Mouse (Mus musculus): ENCODE results near the gene Akap1. TPM values are rescaled to one million over a fixed set of nuclear protein-coding genes. Genes with fewer than 3 reads are reported as not detected.

Gene Akap1
- polyA plus RNA-seq, 1 experiment from 2014 or later, result 23.9 TPM

DNA sequence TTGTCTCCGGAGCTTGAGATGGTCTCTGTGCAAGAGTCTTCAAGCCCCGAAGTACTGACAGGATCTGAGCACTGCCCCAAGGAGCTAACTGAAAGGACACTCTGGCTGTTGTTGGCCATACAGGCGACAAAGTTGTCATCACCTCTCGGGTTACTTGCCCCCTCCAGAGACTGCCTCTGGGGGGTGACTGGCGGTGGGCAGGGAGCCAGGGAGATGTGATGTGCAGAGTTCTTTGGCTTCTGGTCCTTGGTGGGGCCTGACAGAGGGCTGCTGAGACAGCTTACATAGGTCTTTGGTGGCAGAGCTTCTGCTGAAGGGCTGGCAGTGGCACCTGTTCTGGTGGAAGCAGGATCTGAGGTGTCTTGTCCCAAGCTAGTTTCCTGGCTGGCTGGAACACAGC lies 20.0 kb downstream of the Akap1 start:
- H3K27ac ChIP-seq (ENCODE audit: low read length), result no peak overlapping the region
- H3K4me1 ChIP-seq (ENCODE audit: control insufficient read depth, insufficient read depth, low read length), result peaks cover 5% of the 10 kb centered on the region; the same call in 1 of the 2 replicates
- H3K27me3 ChIP-seq (ENCODE audit: control insufficient read depth, insufficient read depth, low read length), result no peaks in the 10 kb centered on the region
- H3K36me3 ChIP-seq (ENCODE audit: control insufficient read depth, insufficient read depth, low read length), result peaks cover 23% of the 10 kb centered on the region; the same call in 1 of the 2 replicates
- no peak overlapping the region for H3K9ac ChIP-seq (replicated peaks; ENCODE audit: low read depth, low read length)
- no peaks in the 10 kb centered on the region for H3K9me3 ChIP-seq (ENCODE audit: control insufficient read depth, low read depth, low read length)
- 83% methylated on average over 5 of the region's 5 CpGs for WGBS
- no peak overlapping the region for H3K4me3 ChIP-seq (ENCODE audit: low read depth, low read length)
- no peak overlapping the region for H3K4me2 ChIP-seq (replicated peaks; ENCODE audit: low read depth, low read length)
- ATAC-seq (ENCODE audit: insufficient number of reproducible peaks, insufficient read depth, low FRiP score, low read depth), result no peak

DNA sequence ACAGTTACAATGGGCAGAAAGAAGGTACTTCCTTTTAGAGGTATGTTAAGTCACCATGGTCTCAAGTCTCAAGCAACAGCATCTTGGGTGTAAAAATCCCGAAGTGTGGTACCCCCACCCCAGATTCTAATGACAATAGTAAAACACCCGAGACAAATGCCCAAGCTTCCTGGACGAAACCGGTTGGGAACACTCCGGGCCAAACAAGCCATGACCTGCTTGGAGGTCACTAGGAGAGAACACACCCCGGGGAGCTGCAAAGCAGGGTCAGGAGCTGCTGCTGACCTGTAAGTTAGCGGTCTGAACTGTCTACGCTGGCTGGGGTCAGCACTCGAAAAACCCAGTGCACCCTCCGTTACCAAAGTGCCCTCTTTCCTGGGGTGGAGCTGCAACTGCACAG lies 21.1 kb downstream of the Akap1 start:
- ATAC-seq (ENCODE audit: insufficient number of reproducible peaks, insufficient read depth, low FRiP score, low read depth), result no peak
- H3K9ac ChIP-seq (replicated peaks; ENCODE audit: low read depth, low read length), result no peak overlapping the region
- H3K4me2 ChIP-seq (replicated peaks; ENCODE audit: low read depth, low read length), result no peak overlapping the region
- H3K36me3 ChIP-seq (ENCODE audit: control insufficient read depth, insufficient read depth, low read length), result peaks cover 23% of the 10 kb centered on the region; the same call in 1 of the 2 replicates
- no peaks in the 10 kb centered on the region for H3K27me3 ChIP-seq (ENCODE audit: control insufficient read depth, insufficient read depth, low read length)
- no peaks in the 10 kb centered on the region for H3K9me3 ChIP-seq (ENCODE audit: control insufficient read depth, low read depth, low read length)
- no peak overlapping the region for H3K27ac ChIP-seq (ENCODE audit: low read length)
- 92% methylated on average over 10 of the region's 10 CpGs for WGBS
- no peaks in the 10 kb centered on the region for H3K4me1 ChIP-seq (ENCODE audit: control insufficient read depth, insufficient read depth, low read length)
- H3K4me3 ChIP-seq (ENCODE audit: low read depth, low read length), result no peak overlapping the region

DNA sequence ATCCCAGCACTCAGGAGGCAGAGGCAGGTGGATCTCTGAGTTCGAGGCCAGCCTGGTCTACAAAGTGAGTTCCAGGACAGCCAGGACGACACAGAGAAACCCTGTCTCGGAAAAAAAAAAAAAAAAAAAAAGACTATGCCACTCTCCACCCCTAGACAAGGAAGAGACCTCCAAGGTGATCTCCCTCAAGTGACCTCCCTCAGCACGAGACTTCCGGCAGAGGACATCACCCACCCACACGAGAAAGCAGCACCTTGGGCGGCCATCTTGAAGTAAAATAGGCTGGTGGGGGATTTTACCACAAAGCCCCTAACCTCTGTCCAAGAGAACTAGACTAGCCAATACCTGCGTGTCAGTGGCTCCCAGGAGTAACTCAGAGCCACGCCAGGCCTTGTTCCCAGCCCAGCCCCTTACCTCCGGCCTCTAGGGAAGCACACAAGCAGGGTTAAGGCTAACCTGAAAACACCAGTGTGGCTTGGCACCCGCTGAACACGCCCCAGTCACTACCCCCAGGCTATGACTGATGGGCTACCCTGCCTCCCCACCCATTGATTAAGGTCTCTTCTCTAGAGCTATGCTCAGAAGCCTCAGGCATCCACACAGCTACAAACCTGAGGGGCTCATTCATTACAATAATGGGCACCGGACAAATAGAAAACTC lies 21.9 kb downstream of the Akap1 start:
- Histone ChIP-seq H3K27me3 (ENCODE audit: control insufficient read depth, insufficient read depth, low read length) (no peaks in the 10 kb centered on the region), H3K27ac (ENCODE audit: low read length) (no peak overlapping the region), H3K9me3 (ENCODE audit: control insufficient read depth, low read depth, low read length) (no peaks in the 10 kb centered on the region), H3K4me3 (ENCODE audit: low read depth, low read length) (no peak overlapping the region), H3K9ac (replicated peaks; ENCODE audit: low read depth, low read length) (no peak overlapping the region), H3K4me2 (replicated peaks; ENCODE audit: low read depth, low read length) (no peak overlapping the region), H3K36me3 (ENCODE audit: control insufficient read depth, insufficient read depth, low read length) (peaks cover 23% of the 10 kb centered on the region; the same call in 1 of the 2 replicates), H3K4me1 (ENCODE audit: control insufficient read depth, insufficient read depth, low read length) (no peaks in the 10 kb centered on the region)
- WGBS, result 97% methylated on average over 11 of the region's 13 CpGs
- ATAC-seq (ENCODE audit: insufficient number of reproducible peaks, insufficient read depth, low FRiP score, low read depth), result no peak

DNA sequence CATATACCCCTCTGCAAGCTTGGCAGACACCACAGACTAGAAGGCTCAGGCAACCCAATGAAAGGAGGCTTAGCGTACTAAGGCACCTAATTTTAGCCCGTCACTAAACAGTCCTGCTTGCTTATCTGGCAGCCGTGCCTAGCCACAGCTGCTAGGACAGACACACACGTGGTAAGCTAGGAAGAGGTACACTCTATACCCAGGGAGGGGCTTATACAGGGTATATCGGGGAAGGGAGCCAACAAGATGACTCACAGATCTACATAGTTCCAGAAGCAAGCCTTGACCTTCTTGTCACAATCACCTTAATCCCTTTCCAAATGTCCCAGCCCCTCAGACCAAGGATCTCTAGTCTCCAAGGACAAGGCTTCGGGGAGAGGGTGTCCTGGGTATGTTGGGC lies 23.0 kb downstream of the Akap1 start:
- H3K9me3 ChIP-seq (ENCODE audit: control insufficient read depth, low read depth, low read length), result no peaks in the 10 kb centered on the region
- H3K4me3 ChIP-seq (ENCODE audit: low read depth, low read length), result no peak overlapping the region
- H3K4me2 ChIP-seq (replicated peaks; ENCODE audit: low read depth, low read length), result no peak overlapping the region
- ATAC-seq (ENCODE audit: insufficient number of reproducible peaks, insufficient read depth, low FRiP score, low read depth), result peak; percentile 44; the same call in 1 of the 2 replicates
- H3K4me1 ChIP-seq (ENCODE audit: control insufficient read depth, insufficient read depth, low read length), result no peaks in the 10 kb centered on the region
- H3K36me3 ChIP-seq (ENCODE audit: control insufficient read depth, insufficient read depth, low read length), result peaks cover 31% of the 10 kb centered on the region
- H3K9ac ChIP-seq (replicated peaks; ENCODE audit: low read depth, low read length), result no peak overlapping the region
- H3K27me3 ChIP-seq (ENCODE audit: control insufficient read depth, insufficient read depth, low read length), result no peaks in the 10 kb centered on the region
- H3K27ac ChIP-seq (ENCODE audit: low read length), result no peak overlapping the region
- 56% methylated on average over 6 of the region's 6 CpGs for WGBS

DNA sequence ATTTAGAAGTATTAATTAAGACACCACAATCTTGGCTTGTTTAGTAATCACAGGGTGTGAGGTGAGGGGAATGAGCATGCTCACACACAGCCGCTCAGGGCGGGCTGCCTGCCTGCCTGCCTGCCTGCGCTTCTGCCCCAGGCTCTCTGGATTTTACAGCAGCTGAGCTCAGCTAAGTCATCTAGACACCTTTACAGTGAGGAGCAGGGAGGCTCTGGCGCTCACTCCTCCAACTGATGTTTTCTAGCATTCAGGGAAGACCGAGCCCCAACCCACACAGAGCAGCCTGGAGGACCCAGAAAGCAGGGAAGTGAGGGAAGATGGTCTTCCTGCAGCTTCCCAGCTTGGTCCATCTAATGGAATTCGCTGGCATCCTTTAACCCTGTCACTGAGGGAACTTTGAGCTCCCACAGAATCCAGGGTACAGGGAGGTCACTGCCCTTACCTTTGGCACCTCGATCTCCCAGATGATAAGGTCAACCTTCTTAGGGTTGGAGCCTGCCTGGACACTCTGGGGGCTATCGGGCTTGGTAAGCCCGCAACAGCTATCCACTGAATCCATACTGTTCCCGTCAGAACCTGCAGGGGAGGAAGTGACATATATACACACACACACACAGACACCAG lies 23.5 kb downstream of the Akap1 start:
- 81% methylated on average over 10 of the region's 10 CpGs for WGBS

DNA sequence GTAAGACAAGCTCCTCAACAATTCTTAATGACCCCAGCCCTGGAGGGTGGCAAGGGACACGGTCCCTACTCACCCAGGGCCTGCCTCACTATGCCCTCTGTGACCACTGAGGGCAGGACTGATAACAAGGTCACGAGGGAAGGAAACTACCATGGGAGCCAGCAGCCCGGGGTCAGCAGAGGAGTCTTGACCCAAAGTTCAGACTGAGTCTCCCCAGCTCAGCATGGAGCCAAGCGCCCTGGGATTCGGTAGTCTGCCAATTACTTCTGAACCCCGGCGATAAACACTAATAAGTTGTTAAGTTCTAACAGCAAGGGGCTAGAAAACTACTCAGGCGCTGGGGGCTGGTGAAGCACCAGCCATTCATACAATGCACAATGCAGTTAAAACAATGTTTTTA lies 24.1 kb downstream of the Akap1 start:
- Histone ChIP-seq H3K4me2 (replicated peaks; ENCODE audit: low read depth, low read length) (no peak overlapping the region), H3K9ac (replicated peaks; ENCODE audit: low read depth, low read length) (no peak overlapping the region), H3K4me1 (ENCODE audit: control insufficient read depth, insufficient read depth, low read length) (no peaks in the 10 kb centered on the region), H3K27ac (ENCODE audit: low read length) (no peak overlapping the region), H3K27me3 (ENCODE audit: control insufficient read depth, insufficient read depth, low read length) (no peaks in the 10 kb centered on the region), H3K4me3 (ENCODE audit: low read depth, low read length) (no peak overlapping the region), H3K9me3 (ENCODE audit: control insufficient read depth, low read depth, low read length) (no peaks in the 10 kb centered on the region), H3K36me3 (ENCODE audit: control insufficient read depth, insufficient read depth, low read length) (peaks cover 30% of the 10 kb centered on the region)
- 69% methylated on average over 8 of the region's 8 CpGs for WGBS
- ATAC-seq (ENCODE audit: insufficient number of reproducible peaks, insufficient read depth, low FRiP score, low read depth), result no peak

More for the DNA sequence above, 23.5 kb downstream of the Akap1 start:
- no peak for ATAC-seq (ENCODE audit: insufficient number of reproducible peaks, insufficient read depth, low FRiP score, low read depth)
- no peaks in the 10 kb centered on the region for H3K9me3 ChIP-seq (ENCODE audit: control insufficient read depth, low read depth, low read length)
- no peaks in the 10 kb centered on the region for H3K27me3 ChIP-seq (ENCODE audit: control insufficient read depth, insufficient read depth, low read length)
- no peaks in the 10 kb centered on the region for H3K4me1 ChIP-seq (ENCODE audit: control insufficient read depth, insufficient read depth, low read length)
- H3K4me2 ChIP-seq (replicated peaks; ENCODE audit: low read depth, low read length), result no peak overlapping the region
- peaks cover 31% of the 10 kb centered on the region for H3K36me3 ChIP-seq (ENCODE audit: control insufficient read depth, insufficient read depth, low read length)
- H3K27ac ChIP-seq (ENCODE audit: low read length), result no peak overlapping the region
- no peak overlapping the region for H3K9ac ChIP-seq (replicated peaks; ENCODE audit: low read depth, low read length)
- no peak overlapping the region for H3K4me3 ChIP-seq (ENCODE audit: low read depth, low read length)

DNA sequence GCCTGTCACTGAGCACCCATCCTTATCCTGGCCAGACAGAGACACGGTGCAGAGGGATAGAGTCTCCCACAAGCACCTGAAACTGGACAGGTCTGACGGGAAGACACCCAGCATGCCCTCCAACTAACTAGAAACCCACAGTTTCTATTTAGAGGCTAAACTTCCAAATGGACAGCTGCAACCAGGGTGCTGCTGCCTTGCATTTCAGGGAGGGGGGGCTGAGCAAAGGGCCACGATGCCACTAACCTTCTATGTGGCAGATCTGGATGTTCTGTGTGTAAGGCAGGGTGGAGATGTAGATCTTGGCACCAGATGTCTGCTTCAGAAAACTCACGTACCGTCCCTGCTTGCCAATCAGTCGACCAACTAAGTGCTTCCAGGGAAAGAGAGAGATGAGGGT lies 25.0 kb downstream of the Akap1 start:
- no peaks in the 10 kb centered on the region for H3K27me3 ChIP-seq (ENCODE audit: control insufficient read depth, insufficient read depth, low read length)
- 87% methylated on average over 6 of the region's 6 CpGs for WGBS
- H3K9me3 ChIP-seq (ENCODE audit: control insufficient read depth, low read depth, low read length), result no peaks in the 10 kb centered on the region
- H3K4me3 ChIP-seq (ENCODE audit: low read depth, low read length), result no peak overlapping the region
- peaks cover 22% of the 10 kb centered on the region for H3K36me3 ChIP-seq (ENCODE audit: control insufficient read depth, insufficient read depth, low read length)
- ATAC-seq (ENCODE audit: insufficient number of reproducible peaks, insufficient read depth, low FRiP score, low read depth), result no peak
- no peak overlapping the region for H3K9ac ChIP-seq (replicated peaks; ENCODE audit: low read depth, low read length)
- H3K4me2 ChIP-seq (replicated peaks; ENCODE audit: low read depth, low read length), result no peak overlapping the region
- H3K4me1 ChIP-seq (ENCODE audit: control insufficient read depth, insufficient read depth, low read length), result no peaks in the 10 kb centered on the region
- no peak overlapping the region for H3K27ac ChIP-seq (ENCODE audit: low read length)

DNA sequence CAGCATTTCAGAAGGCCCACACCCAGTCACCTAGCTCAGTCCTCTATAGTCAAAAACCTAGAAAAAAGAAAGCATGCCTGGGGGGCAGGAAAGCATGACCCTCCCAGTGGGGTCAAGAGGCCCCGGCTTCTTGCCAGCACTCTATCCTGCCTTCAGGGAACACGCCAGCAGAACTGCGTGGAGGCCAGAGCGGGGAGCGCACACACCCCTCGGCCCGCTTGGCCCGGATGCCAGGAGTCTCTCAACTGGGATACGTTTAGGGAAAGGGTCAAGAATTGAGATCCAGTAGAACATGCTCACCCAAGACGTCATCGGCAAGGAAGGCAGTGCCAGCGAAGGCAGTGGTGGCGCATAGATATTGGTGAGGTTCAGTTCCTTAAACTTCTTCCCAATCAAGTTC lies 25.8 kb downstream of the Akap1 start:
- H3K4me1 ChIP-seq (ENCODE audit: control insufficient read depth, insufficient read depth, low read length), result no peaks in the 10 kb centered on the region
- no peaks in the 10 kb centered on the region for H3K9me3 ChIP-seq (ENCODE audit: control insufficient read depth, low read depth, low read length)
- H3K27me3 ChIP-seq (ENCODE audit: control insufficient read depth, insufficient read depth, low read length), result no peaks in the 10 kb centered on the region
- no peak overlapping the region for H3K9ac ChIP-seq (replicated peaks; ENCODE audit: low read depth, low read length)
- H3K27ac ChIP-seq (ENCODE audit: low read length), result no peak overlapping the region
- ATAC-seq (ENCODE audit: insufficient number of reproducible peaks, insufficient read depth, low FRiP score, low read depth), result no peak
- 87% methylated on average over 13 of the region's 13 CpGs for WGBS
- H3K4me3 ChIP-seq (ENCODE audit: low read depth, low read length), result no peak overlapping the region
- no peak overlapping the region for H3K4me2 ChIP-seq (replicated peaks; ENCODE audit: low read depth, low read length)
- H3K36me3 ChIP-seq (ENCODE audit: control insufficient read depth, insufficient read depth, low read length), result peaks cover 18% of the 10 kb centered on the region
